Mouse (Mus musculus): ENCODE measurements around the gene Bend6.

- TF ChIP-seq CTCF (IDR thresholded peaks at IDR 0.05 in 2 of 3, conservative IDR thresholded peaks at IDR 0.05 in 1 of 3; ENCODE audit: control insufficient read depth in 1 of 3, insufficient read depth in 1 of 3, low read depth in 2 of 3, low read length in 3 of 3, poor library complexity in 1 of 3, severe bottlenecking in 1 of 3) (no peak), RAD21 (IDR thresholded peaks at IDR 0.05; ENCODE audit: low read depth, low read length) (no peak), MYB (IDR thresholded peaks at IDR 0.05; ENCODE audit: low read depth, low read length) (no peak), ZNF384 (IDR thresholded peaks at IDR 0.05; ENCODE audit: low read depth, low read length) (no peak), POLR2A (IDR thresholded peaks at IDR 0.05; ENCODE audit: control insufficient read depth in 1 of 2, insufficient read depth in 1 of 2, low read depth in 1 of 2, low read length in 2 of 2, poor library complexity in 1 of 2) (no peak), HCFC1 (IDR thresholded peaks at IDR 0.05; ENCODE audit: low read depth, low read length) (no peak), NELFE (IDR thresholded peaks at IDR 0.05; ENCODE audit: low read depth, low read length) (no peak), GATA1 (IDR thresholded peaks at IDR 0.05; ENCODE audit: low read depth, low read length) (no peak), USF2 (IDR thresholded peaks at IDR 0.05; ENCODE audit: borderline replicate concordance in 1 of 2, insufficient read depth in 1 of 2, low read depth in 1 of 2, low read length in 2 of 2) (no peak), POLR2AphosphoS2 (IDR thresholded peaks at IDR 0.05; ENCODE audit: low read length) (no peak)
Measured at GRCm38 (mm10) chr1:33896666-33897065, 10.9 kb downstream of the Bend6 start.

All from MEL (cell line).